Mouse (Mus musculus) ES-E14 (cell line): ENCODE data around the gene Alx3. TPM values are rescaled to one million over a fixed set of nuclear protein-coding genes. Genes with fewer than 3 reads are reported as not detected.

Experiments
- DNase-seq: peaks from one replicate; pipeline ENCODE4 v3.0.0-alpha.2; 2013; ENCODE audit warnings: low read depth, low spot score
- H3K27ac ChIP-seq: 2 replicates; pipeline ENCODE4 v1.5.1; 2012; ENCODE audit warnings: low read depth, mild to moderate bottlenecking, low read length, moderate library complexity, mixed read lengths; ENCODE audit not compliant: poor library complexity, insufficient read depth, severe bottlenecking
- H3K36me3 ChIP-seq: 2 replicates; pipeline ENCODE4 v1.6.1; 2012; ENCODE audit warnings: mild to moderate bottlenecking, low read length, moderate library complexity, mixed read lengths; ENCODE audit not compliant: control insufficient read depth, poor library complexity, insufficient read depth, severe bottlenecking
- H3K4me1 ChIP-seq, 2 experiments: fragments of 150-350 bp in 1 of 2; sonication (generic) in 1 of 2; 2 replicates each; pipeline ENCODE4 v1.6.1; 2012; ENCODE audit warnings: low read length in 2 of 2, mild to moderate bottlenecking in 1 of 2, mixed read lengths in 1 of 2; ENCODE audit not compliant: control insufficient read depth in 2 of 2, insufficient read depth in 2 of 2, poor library complexity in 1 of 2
- H3K4me3 ChIP-seq, 2 experiments: fragments of 150-350 bp in 1 of 2; sonication (generic) in 1 of 2; 2 replicates each; pipeline ENCODE4 v1.5.1; 2012; ENCODE audit warnings: low read length in 2 of 2, low read depth in 1 of 2, mild to moderate bottlenecking in 1 of 2, mixed read lengths in 1 of 2; ENCODE audit not compliant: insufficient read depth in 1 of 2, poor library complexity in 1 of 2, severe bottlenecking in 1 of 2
- H3K9ac ChIP-seq: 2 replicates; pipeline ENCODE4 v1.6.1; 2012; ENCODE audit warnings: low read depth, mild to moderate bottlenecking, low read length, mixed read lengths; ENCODE audit not compliant: poor library complexity, insufficient read depth, severe bottlenecking
- H3K9me3 ChIP-seq: fragments of 150-350 bp; sonication (generic); 2 replicates; pipeline ENCODE4 v1.6.1; 2012; ENCODE audit warnings: low read depth, mild to moderate bottlenecking, low read length; ENCODE audit not compliant: control insufficient read depth, insufficient read depth
- CHD2 ChIP-seq: IDR thresholded peaks from 2 replicates; pipeline ENCODE4 v1.6.1; 2014; ENCODE audit warnings: mild to moderate bottlenecking, low read depth, low read length, inconsistent platforms
- HCFC1 ChIP-seq: IDR thresholded peaks from 2 replicates; pipeline ENCODE4 v1.6.1; 2012; ENCODE audit warnings: low read length, inconsistent platforms, borderline replicate concordance; ENCODE audit not compliant: insufficient read depth
- MAFK ChIP-seq: IDR thresholded peaks from 2 replicates; pipeline ENCODE4 v1.6.1; 2014; ENCODE audit warnings: mild to moderate bottlenecking, low read depth, low read length, inconsistent platforms; ENCODE audit not compliant: insufficient read depth
- ZC3H11A ChIP-seq: IDR thresholded peaks from 2 replicates; pipeline ENCODE4 v1.6.1; 2012; ENCODE audit warnings: low read depth, mild to moderate bottlenecking, inconsistent platforms, low read length, borderline replicate concordance
- ZNF384 ChIP-seq: IDR thresholded peaks from 2 replicates; pipeline ENCODE4 v1.6.1; 2012; ENCODE audit warnings: low read depth, low read length, inconsistent platforms
- in situ Hi-C, 2 experiments: fragments of 600-800 bp; cut with MboI; formaldehyde crosslinking; loops; one replicate each; pipeline ENCODE4 v1.15.1; 2025; ENCODE audit warnings: low sequenced_read_pairs in 2 of 2, inconsistent platforms in 1 of 2; ENCODE audit not compliant: unreplicated experiment in 2 of 2
- total RNA-seq: library from RNA; depleted of rRNA; stranded (reverse); fragments of 300-350 nt; gene quantifications from 2 replicates; pipeline ENCODE4 v1.2.3, GENCODE M21; 2012

The Alx3 gene
- total RNA-seq, 1 experiment, result 0.85 TPM

- TF ChIP-seq HCFC1 (no peak), ZNF384 (no peak), CHD2 (no peak), ZC3H11A (no peak), MAFK (no peak)
- in situ Hi-C loops, result no loop called here
- H3K9ac ChIP-seq, result no peak overlapping the region
- no peak overlapping the region for H3K27ac ChIP-seq
- no peaks in the 10 kb centered on the region for H3K36me3 ChIP-seq
- H3K4me1 ChIP-seq, result no peaks in the 10 kb centered on the region
- no peak overlapping the region for H3K4me3 ChIP-seq
- no peak for DNase-seq
- no peaks in the 10 kb centered on the region for H3K9me3 ChIP-seq
Measured at GRCm38 (mm10) chr3:107632786-107633185, 38.0 kb downstream of the Alx3 start.

GRCm38 (mm10) chr3:107633906-107634305 lies 39.1 kb downstream of the Alx3 start:
- Histone ChIP-seq H3K9ac (no peak overlapping the region), H3K4me1 (no peaks in the 10 kb centered on the region), H3K9me3 (no peaks in the 10 kb centered on the region), H3K36me3 (no peaks in the 10 kb centered on the region), H3K4me3 (no peak overlapping the region), H3K27ac (no peak overlapping the region)
- TF ChIP-seq ZNF384 (no peak), ZC3H11A (no peak), CHD2 (no peak), HCFC1 (no peak), MAFK (no peak)
- DNase-seq, result no peak
- in situ Hi-C loops, result no loop called here

GRCm38 (mm10) chr3:107635836-107636235 lies 41.0 kb downstream of the Alx3 start:
- no peaks in the 10 kb centered on the region for H3K9me3 ChIP-seq
- H3K36me3 ChIP-seq, result no peaks in the 10 kb centered on the region
- no peak for DNase-seq
- H3K4me1 ChIP-seq, result no peaks in the 10 kb centered on the region
- H3K4me3 ChIP-seq, result no peak overlapping the region
- H3K9ac ChIP-seq, result no peak overlapping the region
- in situ Hi-C loops, result no loop called here
- TF ChIP-seq CHD2 (no peak), HCFC1 (no peak), MAFK (no peak), ZNF384 (no peak), ZC3H11A (no peak)
- no peak overlapping the region for H3K27ac ChIP-seq

- in situ Hi-C loops, result no loop called here
- Histone ChIP-seq H3K36me3 (no peaks in the 10 kb centered on the region), H3K4me1 (no peaks in the 10 kb centered on the region), H3K27ac (no peak overlapping the region), H3K9ac (no peak overlapping the region), H3K4me3 (no peak overlapping the region), H3K9me3 (no peaks in the 10 kb centered on the region)
- no peak for DNase-seq
- TF ChIP-seq MAFK (no peak), HCFC1 (no peak)
Measured at GRCm38 (mm10) chr3:107636236-107636635, 41.4 kb downstream of the Alx3 start.

- H3K36me3 ChIP-seq, result no peaks in the 10 kb centered on the region
- no peak overlapping the region for H3K27ac ChIP-seq
- TF ChIP-seq ZNF384, result no peak
- no peak for TF ChIP-seq MAFK
- TF ChIP-seq CHD2, result no peak
- TF ChIP-seq ZC3H11A, result no peak
- TF ChIP-seq HCFC1, result no peak
- no peaks in the 10 kb centered on the region for H3K4me1 ChIP-seq
- in situ Hi-C loops, result no loop called here
- H3K9ac ChIP-seq, result no peak overlapping the region
- no peak for DNase-seq
- no peak overlapping the region for H3K4me3 ChIP-seq
- no peaks in the 10 kb centered on the region for H3K9me3 ChIP-seq
Measured at GRCm38 (mm10) chr3:107637606-107638172, 42.9 kb downstream of the Alx3 start.
